Mouse (Mus musculus): ENCODE results near the gene Pcnx2. TPM values are rescaled to one million over a fixed set of nuclear protein-coding genes. Genes with fewer than 3 reads are reported as not detected.

Gene Pcnx2
- total RNA-seq, 2 experiments from 2014 or later, result 66.0 to 66.3 TPM

GRCm38 (mm10) chr8:125725037-125725820 is 172.9 kb downstream of the Pcnx2 start:
- no peak for DNase-seq (ENCODE audit: extremely low spot score in 1 of 2, low spot score in 1 of 2)

GRCm38 (mm10) chr8:125723437-125723836 is 174.7 kb downstream of the Pcnx2 start:
- no peak for DNase-seq (ENCODE audit: extremely low spot score in 1 of 2, low spot score in 1 of 2)

- DNase-seq (ENCODE audit: extremely low spot score in 1 of 2, low spot score in 1 of 2), result no peak
These were observed 175.4 kb downstream of the Pcnx2 start for GRCm38 (mm10) chr8:125722675-125723074.

- DNase-seq (ENCODE audit: extremely low spot score in 1 of 2, low spot score in 1 of 2), result no peak
These were observed 179.2 kb downstream of the Pcnx2 start for GRCm38 (mm10) chr8:125718914-125719313.

GRCm38 (mm10) chr8:125716613-125717012 is 181.5 kb downstream of the Pcnx2 start:
- DNase-seq (ENCODE audit: extremely low spot score in 1 of 2, low spot score in 1 of 2), result no peak

GRCm38 (mm10) chr8:125716211-125716610 is 181.9 kb downstream of the Pcnx2 start:
- no peak for DNase-seq (ENCODE audit: extremely low spot score in 1 of 2, low spot score in 1 of 2)

GRCm38 (mm10) chr8:125711514-125711913 is 186.6 kb downstream of the Pcnx2 start:
- DNase-seq (ENCODE audit: extremely low spot score in 1 of 2, low spot score in 1 of 2), result no peak

- no peak for DNase-seq (ENCODE audit: extremely low spot score in 1 of 2, low spot score in 1 of 2)
These were observed 188.9 kb downstream of the Pcnx2 start for GRCm38 (mm10) chr8:125709171-125709570.

- no peak for DNase-seq (ENCODE audit: extremely low spot score in 1 of 2, low spot score in 1 of 2)
These were observed 192.3 kb downstream of the Pcnx2 start for GRCm38 (mm10) chr8:125705816-125706215.

GRCm38 (mm10) chr8:125704434-125704833 is 193.7 kb downstream of the Pcnx2 start:
- no peak for DNase-seq (ENCODE audit: extremely low spot score in 1 of 2, low spot score in 1 of 2)

GRCm38 (mm10) chr8:125702868-125703473 is 195.1 kb downstream of the Pcnx2 start:
- DNase-seq (ENCODE audit: extremely low spot score in 1 of 2, low spot score in 1 of 2), result no peak

Other genes with a start within 250 kb of the Pcnx2 start
- gene Map10, start 228.5 kb downstream of the Pcnx2 start, total RNA-seq (2021), result 1 to 10 TPM; 5.2 to 6.5 TPM
- gene Ntpcr, start 168.4 kb downstream of the Pcnx2 start, total RNA-seq (2021), result 10 to 100 TPM; 21.0 to 21.4 TPM
- 1 to 10 TPM; 1.1 to 1.5 TPM for gene Map3k21, start 12.1 kb upstream of the Pcnx2 start, total RNA-seq (2021)
- gene Kcnk1, start 96.9 kb upstream of the Pcnx2 start, total RNA-seq (2021), result 10 to 100 TPM; 78.3 to 82.5 TPM